Mouse (Mus musculus): ENCODE results near the gene Snw1.
"Not testable (repeated sequence)": the region's sequence is repeated elsewhere in the genome, so short reads cannot be mapped to it uniquely, and the experiment has no call there.

The Snw1 gene

GRCm38 (mm10) chr12:87471964-87472786 is at the start of gene Snw1:
Snw1 (minus strand) TSS chr12:87472274.
- DNase-seq, result peak; percentile 95

GRCm38 (mm10) chr12:87519616-87520015 is 47.5 kb upstream of the Snw1 start:
- DNase-seq, result not testable (repeated sequence)

- DNase-seq, result not testable (repeated sequence)
These were observed 41.9 kb upstream of the Snw1 start, which contains the start of gene Gm8300 for GRCm38 (mm10) chr12:87514016-87514415. Gm8300 (plus strand) TSS chr12:87514316.

GRCm38 (mm10) chr12:87494421-87494820 is 22.3 kb upstream of the Snw1 start, which contains the start of gene Gm5788:
Gm5788 (plus strand) TSS chr12:87494721.
- DNase-seq, result not testable (repeated sequence)

- not testable (repeated sequence) for DNase-seq
These were observed 16.6 kb upstream of the Snw1 start for GRCm38 (mm10) chr12:87488683-87489082.

- not testable (repeated sequence) for DNase-seq
These were observed 10.4 kb upstream of the Snw1 start for GRCm38 (mm10) chr12:87482482-87482881.

- DNase-seq, result no peak
These were observed 2.7 kb upstream of the Snw1 start for GRCm38 (mm10) chr12:87474756-87475155.

GRCm38 (mm10) chr12:87471421-87471963 is 582 bp downstream of the Snw1 start:
- no peak for DNase-seq

GRCm38 (mm10) chr12:87470263-87471136 is 1.6 kb downstream of the Snw1 start:
- DNase-seq, result no peak

GRCm38 (mm10) chr12:87464678-87465297 is 7.3 kb downstream of the Snw1 start:
- no peak for DNase-seq

- no peak for DNase-seq
These were observed 22.6 kb downstream of the Snw1 start for GRCm38 (mm10) chr12:87449456-87449855.

- peak; percentile 24 for DNase-seq
These were observed 27.9 kb downstream of the Snw1 start for GRCm38 (mm10) chr12:87444211-87444610.

- peak; percentile 89 for DNase-seq
These were observed 28.4 kb downstream of the Snw1 start, which contains the start of the genes Slirp and Alkbh1 for GRCm38 (mm10) chr12:87443700-87444122. Slirp (plus strand) TSS chr12:87443896. Alkbh1 (minus strand) TSS chr12:87444017.

GRCm38 (mm10) chr12:87443115-87443699 is 28.9 kb downstream of the Snw1 start:
- DNase-seq, result no peak

GRCm38 (mm10) chr12:87442177-87443114 is 29.6 kb downstream of the Snw1 start:
- no peak for DNase-seq

GRCm38 (mm10) chr12:87428885-87429284 is 43.2 kb downstream of the Snw1 start:
- no peak for DNase-seq

- no peak for DNase-seq
These were observed 43.8 kb downstream of the Snw1 start for GRCm38 (mm10) chr12:87428295-87428694.

- DNase-seq, result no peak
These were observed 45.6 kb downstream of the Snw1 start for GRCm38 (mm10) chr12:87426354-87427031.

- no peak for DNase-seq
These were observed 47.6 kb downstream of the Snw1 start for GRCm38 (mm10) chr12:87424516-87424915.

GRCm38 (mm10) chr12:87423700-87424099 is 48.4 kb downstream of the Snw1 start:
- DNase-seq, result no peak
